Mouse (Mus musculus): ENCODE measurements around the gene Neil1.
A peak's percentile ranks its signal among the peaks of the same experiment; 100 is the strongest.

Gene Neil1

GRCm38 (mm10) chr9:57148144-57148878 is at the start of gene Neil1:
Gene Neil1 (minus strand): TSS chr9:57148305.
- DNase-seq (ENCODE audit: low spot score): peak; percentile 91

- DNase-seq (ENCODE audit: low spot score): no peak
Observed at GRCm38 (mm10) chr9:57197414-57197813, 49.3 kb upstream of the Neil1 start.

DNA sequence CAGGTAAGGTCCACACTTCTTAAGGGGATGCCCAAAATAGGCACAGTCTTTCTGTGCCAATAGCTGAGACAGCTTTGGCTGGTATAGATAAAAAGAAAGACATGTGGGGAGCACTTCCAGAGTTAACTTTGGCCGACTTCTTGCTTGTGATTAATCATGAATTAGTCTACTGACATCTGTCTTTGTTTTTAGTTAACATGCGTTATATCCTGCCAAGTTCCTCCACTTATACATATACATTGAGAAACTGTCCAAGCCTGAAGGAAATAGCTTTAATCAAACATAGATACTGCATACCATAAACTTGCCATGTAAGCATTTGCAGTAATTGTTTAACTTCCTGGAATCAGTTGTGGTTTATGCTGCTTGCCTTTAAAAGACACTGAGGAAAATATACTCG is 48.6 kb upstream of the Neil1 start:
- DNase-seq (ENCODE audit: low spot score): no peak

DNA sequence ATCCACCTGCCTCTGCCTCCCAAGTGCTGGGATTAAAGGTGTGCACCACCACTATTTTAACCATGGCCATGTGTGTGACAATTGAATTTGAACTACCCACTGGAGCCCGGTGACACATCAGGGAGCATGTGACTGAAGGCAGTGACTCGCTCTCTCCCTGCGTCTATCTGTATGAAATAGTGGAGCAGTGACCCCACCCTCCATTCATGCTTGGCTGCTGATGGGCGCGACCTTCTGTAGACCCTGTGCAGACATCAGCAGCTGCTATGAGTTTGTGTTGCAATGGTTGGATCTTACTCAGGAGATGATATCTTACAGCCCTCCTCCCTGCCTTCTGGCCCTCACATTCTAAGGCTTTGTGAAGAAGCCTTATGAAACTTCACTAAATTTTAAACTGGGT is 20.3 kb upstream of the Neil1 start:
- no peak for DNase-seq (ENCODE audit: low spot score)

- DNase-seq (ENCODE audit: low spot score): no peak
Observed at GRCm38 (mm10) chr9:57166173-57166572, 18.1 kb upstream of the Neil1 start.

GRCm38 (mm10) chr9:57163137-57163536 is 15.0 kb upstream of the Neil1 start:
- no peak for DNase-seq (ENCODE audit: low spot score)

DNA sequence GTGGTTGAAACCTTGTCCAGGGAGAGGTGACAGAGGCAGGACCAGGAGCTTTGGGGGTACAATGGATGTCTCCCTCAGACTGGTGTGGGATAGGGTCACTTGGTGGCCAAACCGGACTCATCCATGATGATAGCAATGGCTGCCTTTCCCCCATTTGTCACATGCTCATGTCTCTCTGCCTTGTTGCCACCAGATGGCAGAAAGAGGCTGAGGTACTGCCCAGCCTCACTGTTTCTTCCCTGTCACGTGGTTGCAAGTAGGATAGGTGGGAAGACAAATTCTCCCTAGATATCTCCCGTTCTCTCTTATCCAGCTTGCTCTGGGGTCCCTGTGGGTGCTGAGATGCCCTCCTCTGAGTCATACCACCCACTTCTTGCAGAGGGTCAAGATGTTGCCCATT is 14.4 kb upstream of the Neil1 start:
- no peak for DNase-seq (ENCODE audit: low spot score)

- DNase-seq (ENCODE audit: low spot score): no peak
Observed at GRCm38 (mm10) chr9:57158506-57158905, 10.4 kb upstream of the Neil1 start.

- DNase-seq (ENCODE audit: low spot score): peak; percentile 79
Observed at GRCm38 (mm10) chr9:57158013-57158470, 9.9 kb upstream of the Neil1 start, which contains the start of gene Commd4. Gene Commd4 (minus strand): TSS chr9:57158331.

GRCm38 (mm10) chr9:57157499-57157898 is 9.4 kb upstream of the Neil1 start:
- DNase-seq (ENCODE audit: low spot score): peak; percentile 67

DNA sequence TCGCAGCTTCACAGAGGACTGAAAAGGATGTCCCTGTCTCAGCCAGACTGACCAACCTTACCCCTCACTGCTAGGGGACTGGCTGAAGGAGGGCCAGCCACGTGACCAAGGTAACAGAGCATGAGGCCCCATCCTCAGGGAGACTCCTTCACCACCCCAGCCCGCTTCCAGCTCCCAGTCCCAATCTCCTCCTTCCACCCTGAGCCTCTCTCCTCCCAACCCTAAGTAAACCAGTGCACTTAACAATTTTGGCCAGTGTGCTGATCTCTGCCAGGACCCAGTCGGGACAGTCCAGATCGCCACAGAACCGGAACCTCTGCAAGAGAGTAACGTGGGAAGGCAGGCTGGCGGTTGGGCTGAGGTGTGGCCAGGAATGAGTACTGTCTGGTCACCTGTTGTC is 8.7 kb upstream of the Neil1 start:
- no peak for DNase-seq (ENCODE audit: low spot score)

GRCm38 (mm10) chr9:57156383-57156782 is 8.3 kb upstream of the Neil1 start:
- no peak for DNase-seq (ENCODE audit: low spot score)

GRCm38 (mm10) chr9:57152331-57152730 is 4.2 kb upstream of the Neil1 start:
- no peak for DNase-seq (ENCODE audit: low spot score)

GRCm38 (mm10) chr9:57150192-57150591 is 2.1 kb upstream of the Neil1 start:
- DNase-seq (ENCODE audit: low spot score): no peak

DNA sequence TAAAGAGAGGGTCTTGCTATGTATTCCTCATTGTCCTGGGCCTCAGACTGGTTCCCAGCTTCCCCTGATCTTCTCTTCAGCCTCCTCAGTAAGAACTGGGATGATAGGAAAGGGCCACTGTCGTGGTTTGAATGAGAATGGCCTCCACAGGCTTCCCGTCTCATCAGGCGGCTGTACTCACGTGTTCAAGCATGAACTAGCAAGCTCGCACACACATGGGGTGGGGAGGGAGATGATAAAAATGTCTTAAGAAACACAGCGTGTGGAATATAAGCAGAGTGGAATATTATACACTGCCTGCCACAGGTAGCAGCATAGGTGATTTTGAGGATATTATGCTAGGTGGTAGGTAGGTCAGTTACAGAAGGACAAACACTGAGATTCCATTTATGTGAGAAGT is 916 bp upstream of the Neil1 start:
- DNase-seq (ENCODE audit: low spot score): no peak

GRCm38 (mm10) chr9:57147205-57148143 is 631 bp downstream of the Neil1 start:
- no peak for DNase-seq (ENCODE audit: low spot score)

GRCm38 (mm10) chr9:57146451-57147066 is 1.5 kb downstream of the Neil1 start:
- DNase-seq (ENCODE audit: low spot score): no peak

GRCm38 (mm10) chr9:57144830-57145229 is 3.3 kb downstream of the Neil1 start:
- DNase-seq (ENCODE audit: low spot score): no peak

GRCm38 (mm10) chr9:57143212-57143611 is 4.9 kb downstream of the Neil1 start:
- no peak for DNase-seq (ENCODE audit: low spot score)

- no peak for DNase-seq (ENCODE audit: low spot score)
Observed at GRCm38 (mm10) chr9:57141417-57142353, 6.4 kb downstream of the Neil1 start.

DNA sequence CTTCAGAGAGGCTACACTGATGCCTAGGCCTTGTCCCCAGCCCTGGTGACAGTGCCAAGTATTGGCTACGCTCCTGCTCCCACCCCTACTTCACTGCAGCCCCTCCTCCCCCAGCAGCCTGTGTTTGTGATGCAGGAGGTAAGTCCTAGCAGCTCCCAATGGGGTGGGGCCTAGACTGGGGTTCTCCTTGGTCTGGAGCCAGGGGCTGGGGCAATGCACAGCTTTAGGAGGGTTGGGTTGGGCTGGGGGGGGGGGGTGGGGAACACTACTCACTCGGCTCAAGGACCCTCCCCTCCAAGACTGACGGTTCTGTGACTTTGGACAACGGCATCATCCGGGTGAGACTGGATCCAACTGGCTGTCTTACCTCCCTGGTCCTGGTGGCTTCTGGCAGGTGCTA is 8.5 kb downstream of the Neil1 start:
- DNase-seq (ENCODE audit: low spot score): no peak

All from T-cell, adult 2 months (primary cell).